Mouse (Mus musculus) brain, embryonic 18.5 days (tissue): ENCODE measurements around the gene Rasgrp2.

ENCODE experiments used
- DNase-seq: peaks from one replicate; pipeline ENCODE4 v3.0.0-alpha.2; 2012; ENCODE audit warnings: low read depth, low spot score

Rasgrp2 gene

DNA sequence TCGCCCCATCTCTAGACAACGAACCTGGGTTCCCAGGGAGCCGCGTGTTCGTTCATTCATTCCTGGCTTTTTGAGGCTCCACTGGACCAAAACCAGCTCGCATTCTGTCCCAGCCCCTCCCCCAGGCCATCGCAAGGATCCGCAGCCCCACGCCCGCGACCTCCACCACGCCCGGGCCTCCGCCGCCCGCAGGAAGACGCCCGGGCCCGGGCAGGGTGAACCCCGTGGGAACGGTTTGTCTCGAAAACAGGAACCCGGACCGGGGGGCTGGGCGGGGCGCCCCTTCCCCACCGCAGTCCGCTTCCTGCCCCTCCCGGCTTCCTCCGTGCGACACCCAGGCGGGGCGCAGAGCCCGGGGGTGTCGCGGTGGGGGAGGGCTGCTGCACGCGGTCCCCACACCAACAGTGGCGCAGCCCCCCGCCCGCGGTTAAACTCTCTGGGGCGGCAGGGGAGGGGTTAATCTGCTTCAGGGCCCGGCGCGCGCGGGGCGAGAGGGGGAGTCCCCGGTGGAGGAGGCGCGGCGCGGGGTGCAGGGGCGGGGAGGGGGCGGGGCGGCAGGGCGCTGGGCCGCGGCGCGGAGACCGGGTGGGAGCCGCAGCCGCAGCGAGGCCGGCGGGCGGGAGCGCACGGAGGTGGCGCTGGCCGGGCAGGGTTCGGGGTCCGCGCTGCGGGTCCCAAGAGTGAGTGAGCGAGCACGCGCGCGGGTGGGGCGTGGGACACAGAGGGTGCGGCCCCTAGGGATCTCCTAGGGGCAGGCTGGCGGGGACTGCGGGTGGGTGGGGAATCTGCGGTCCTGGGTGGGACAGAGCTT lies at the start of gene Rasgrp2:
Rasgrp2 (plus strand) TSS at position 56 of the 811 bp plus-strand sequence.
- DNase-seq: no peak

DNA sequence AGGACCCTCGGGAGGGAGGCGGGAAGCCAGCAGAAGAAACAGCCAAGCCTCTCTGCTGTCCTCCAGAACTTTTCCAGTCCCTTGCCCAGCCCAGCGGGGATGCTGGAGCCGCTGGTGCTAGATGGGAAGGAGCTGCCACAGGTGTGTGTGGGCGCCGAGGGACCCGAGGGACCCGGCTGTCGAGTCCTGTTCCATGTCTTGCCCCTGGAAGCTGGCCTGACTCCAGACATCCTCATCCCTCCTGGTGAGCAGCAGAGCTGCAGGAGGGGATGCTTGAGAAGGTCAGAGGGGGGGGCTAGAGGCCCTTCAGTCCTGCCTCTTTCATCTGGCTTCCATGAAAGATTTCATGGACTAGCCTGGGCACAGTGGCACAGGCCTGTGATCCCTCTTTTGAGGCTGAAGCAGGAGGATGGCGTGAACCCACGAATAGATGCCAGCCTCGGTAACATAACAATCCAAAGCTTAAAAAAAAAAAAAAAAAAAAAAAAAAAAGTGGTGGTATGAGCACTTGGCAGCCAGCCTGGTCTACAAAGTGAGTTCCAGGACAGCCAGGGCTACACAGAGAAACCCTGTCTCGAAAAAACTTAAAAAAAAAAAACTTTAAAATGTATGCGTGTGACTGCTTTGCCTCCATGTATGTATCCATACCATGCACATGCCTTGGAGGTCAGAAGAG lies 47.6 kb upstream of the Rasgrp2 start:
- DNase-seq: no peak

DNA sequence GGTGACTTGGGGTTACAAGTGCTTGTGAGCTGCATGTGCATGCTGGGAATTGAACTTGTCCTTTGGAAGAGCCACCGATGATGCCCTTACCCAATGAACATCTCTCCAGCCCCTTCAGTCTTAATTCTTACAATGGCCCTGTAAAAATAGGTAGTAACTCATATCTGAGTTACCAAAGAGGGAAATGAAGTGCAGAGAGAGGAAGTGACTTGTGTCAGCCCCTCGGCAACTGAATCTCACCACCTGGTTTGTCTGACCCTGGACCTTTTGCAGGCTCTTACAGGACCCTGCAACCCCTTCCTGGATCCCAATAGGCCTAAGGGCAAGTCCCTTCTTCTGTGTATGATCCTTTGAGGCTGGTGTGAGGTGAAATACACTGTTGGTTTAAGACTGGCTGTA lies 47.0 kb upstream of the Rasgrp2 start:
- DNase-seq: no peak

DNA sequence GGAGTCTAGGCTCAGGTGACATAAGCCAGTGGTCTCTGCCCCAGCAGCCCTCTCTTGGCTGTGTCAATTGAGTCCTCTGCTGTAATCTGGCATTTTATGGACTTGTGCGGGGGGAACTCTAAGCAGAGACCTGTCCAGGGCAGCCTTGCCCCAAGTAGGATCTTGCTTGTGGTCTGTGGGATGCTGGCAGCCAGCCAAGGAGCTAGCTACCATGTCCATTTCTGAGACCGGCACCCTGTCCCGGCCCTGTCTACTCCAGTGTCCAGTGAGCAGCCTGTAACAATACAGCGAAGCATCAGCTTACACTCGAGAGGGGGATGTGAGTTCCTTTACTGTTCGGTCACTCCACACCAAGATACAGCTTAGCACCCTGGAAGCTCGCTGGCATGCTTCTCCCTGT lies 45.1 kb upstream of the Rasgrp2 start:
- DNase-seq: no peak

DNA sequence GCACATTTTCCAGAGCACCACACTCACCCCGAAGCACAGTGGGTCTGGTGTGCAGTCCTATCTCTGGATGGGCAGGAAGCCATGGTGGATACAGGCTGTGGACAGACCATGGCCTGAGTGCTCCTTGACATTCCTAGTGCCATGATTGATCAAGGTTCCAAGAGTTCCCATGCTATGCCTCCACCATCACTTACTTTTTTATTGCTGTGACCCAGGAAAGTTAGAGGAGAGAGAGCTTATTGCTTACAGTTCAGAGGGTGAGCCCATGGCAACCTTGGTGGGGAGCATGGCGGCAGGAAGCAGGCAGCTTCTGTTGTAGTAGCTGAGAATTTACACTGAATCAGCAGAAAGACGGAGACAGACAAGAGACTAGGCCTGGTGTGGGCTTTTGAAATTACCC lies 37.8 kb upstream of the Rasgrp2 start:
- no peak for DNase-seq

DNA sequence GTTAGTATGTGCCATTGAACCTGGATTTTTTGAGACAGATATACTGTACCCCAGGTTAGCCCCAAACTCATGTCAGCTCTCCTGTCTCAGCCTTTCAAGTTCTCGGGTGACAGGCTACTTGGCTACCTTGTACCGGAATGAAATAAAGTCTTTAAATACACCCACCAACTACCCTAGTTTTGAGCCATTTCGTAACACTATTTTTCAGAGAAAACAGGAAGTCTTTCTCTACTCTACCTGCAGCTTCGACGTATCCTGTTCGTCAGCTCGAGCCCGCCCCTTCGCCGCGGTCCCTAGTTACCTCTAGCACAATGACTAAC lies 36.1 kb upstream of the Rasgrp2 start:
- DNase-seq: no peak

DNA sequence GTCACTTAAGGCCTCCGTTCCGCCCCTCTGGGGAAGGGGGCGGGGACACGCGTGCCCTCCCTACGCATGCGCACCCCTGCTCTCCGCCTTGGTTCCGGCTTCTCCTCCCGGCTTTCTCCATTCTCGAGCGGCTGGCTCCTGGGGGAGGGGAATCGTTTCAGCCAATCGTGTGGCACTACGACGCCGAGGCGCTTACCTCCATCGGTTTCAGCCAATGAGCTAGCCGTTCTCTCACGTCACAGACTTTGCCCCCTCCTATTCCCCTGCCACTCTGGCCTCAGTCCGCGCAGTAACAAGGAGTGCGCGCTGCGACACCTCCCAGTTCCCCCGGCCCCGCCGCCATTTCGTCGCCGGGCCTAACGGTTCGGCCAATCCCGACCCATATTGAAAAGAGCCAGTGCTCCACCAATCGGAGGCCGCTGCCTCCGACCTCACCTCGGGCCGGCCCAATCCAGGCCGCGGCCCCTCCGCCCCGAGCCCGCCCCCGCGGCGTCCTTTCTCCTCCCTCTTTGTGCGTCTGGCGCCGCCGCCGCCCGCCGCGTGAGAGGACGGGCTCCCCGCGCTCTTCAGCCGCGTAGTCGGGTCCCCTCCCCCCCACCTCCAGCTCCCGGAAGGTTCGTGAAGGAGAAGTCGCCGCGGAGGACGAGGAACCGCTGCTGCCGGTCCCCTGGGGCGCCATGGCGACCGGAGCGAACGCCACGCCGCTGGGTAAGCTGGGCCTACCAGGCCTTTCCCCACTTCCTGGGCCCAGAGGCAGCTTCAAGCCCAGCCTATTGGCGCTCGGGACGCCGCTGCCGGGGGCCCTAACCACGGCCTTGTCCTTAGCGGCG lies 35.5 kb upstream of the Rasgrp2 start, which contains the start of gene Sf1:
Sf1 (plus strand) TSS at position 280 of the 830 bp plus-strand sequence.
- peak; percentile 100 for DNase-seq

DNA sequence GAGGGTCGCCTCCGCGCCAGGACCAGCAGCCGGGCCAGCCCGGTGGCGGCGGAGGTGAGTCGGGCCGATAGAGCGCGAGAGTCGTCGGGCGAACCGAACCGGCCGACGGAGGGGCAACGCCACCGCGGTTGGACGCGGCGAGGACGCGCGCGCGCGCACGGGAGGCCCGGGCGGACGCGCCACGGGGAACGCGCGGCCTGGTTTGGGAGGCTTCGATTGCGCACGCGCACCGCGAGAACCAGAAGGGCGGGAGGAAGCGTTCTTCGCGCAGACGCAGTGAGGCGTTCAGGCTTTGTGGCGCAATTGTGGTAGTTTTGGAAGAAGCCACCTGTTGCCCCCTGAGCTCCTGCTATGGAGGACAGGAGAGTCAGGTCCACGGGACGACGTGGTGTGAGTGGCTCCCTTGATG lies 34.8 kb upstream of the Rasgrp2 start:
- peak; percentile 73 for DNase-seq

DNA sequence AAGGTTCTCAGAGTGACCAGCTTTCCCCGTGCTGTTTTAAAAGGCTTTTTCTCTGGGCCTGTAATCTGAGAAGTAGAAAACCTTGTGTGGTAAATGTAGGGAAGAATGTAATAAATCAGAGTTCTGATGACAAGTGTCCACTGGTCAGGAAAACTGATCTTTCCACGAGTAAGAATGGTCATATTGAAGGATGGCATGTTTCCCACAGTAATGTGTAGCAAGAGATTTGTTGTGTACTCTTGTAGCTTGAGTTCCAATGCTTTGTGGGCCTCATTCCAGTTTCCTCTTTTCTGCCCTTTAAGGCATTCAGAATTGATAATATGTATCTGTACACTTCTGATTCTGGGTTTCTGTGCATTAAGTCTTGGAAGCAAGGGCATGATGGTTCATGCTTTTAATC lies 34.3 kb upstream of the Rasgrp2 start:
- DNase-seq: no peak

DNA sequence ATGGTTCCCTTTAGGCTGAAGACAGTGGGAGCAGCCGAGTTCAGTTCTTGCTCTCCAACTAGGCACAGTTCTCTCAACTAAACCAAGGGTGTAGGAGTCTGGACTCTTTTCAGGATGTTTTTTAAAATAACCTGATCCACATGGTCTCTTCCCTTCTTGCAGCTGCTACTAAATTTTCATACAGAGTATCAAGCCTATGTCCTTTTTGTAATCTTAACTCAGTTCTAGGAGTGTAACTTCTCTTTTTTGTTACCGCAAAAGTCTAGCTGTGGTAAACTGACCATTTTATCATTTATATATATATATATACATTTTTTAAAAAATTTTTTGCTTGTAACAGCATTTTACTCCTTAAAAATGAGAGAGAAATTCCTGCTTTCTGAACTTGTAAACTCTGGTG lies 29.0 kb upstream of the Rasgrp2 start:
- no peak for DNase-seq

DNA sequence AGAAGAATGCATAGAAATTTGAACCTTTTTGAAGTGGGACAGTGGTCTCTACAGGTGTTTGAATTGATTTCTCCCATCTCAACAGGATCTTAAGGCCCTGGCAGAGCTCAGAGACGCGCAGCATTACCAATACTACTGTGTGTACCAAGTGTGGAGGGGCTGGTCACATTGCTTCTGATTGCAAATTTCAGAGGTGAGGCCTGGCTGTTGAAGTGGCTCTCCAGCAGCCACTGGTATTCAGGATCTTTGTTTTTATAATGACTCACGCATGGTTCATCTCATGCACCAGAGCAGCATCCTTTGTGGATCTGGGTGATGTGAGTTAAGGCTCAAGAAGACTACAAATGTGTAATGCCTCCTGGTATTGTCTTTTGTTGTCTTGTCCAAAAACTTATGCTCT lies 26.7 kb upstream of the Rasgrp2 start:
- DNase-seq: no peak

DNA sequence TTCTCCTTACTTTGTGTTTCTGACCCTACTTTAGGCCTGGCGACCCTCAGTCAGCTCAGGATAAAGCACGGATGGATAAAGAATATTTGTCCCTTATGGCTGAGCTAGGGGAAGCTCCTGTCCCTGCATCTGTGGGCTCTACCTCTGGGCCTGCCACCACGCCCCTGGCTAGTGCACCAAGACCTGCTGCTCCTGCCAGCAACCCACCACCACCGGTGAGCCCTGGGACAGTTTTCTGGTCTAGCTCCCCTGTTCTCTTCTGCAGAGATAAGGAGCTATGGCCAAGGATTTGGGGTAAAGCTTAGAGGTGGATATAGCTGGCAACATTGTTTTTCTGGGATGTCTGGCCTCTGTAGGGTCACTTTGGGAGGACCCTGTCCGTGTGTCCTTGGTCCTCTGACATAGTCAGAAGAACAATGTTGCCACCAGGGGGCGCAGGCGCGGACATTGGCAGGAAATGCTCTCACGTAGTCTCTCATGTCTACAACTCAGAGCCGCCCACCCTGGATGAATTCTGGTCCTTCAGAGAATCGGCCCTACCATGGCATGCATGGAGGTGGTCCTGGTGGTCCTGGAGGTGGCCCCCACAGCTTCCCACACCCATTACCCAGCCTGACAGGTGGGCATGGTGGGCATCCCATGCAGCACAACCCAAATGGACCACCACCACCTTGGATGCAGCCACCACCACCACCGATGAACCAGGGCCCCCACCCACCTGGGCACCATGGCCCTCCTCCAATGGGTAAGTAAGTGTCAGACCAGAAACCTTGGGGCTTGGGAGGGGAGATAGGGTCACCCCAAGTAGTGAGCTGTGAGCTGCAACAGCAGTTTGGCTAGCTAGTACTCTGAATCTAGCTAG lies 25.4 kb upstream of the Rasgrp2 start:
- DNase-seq: no peak

DNA sequence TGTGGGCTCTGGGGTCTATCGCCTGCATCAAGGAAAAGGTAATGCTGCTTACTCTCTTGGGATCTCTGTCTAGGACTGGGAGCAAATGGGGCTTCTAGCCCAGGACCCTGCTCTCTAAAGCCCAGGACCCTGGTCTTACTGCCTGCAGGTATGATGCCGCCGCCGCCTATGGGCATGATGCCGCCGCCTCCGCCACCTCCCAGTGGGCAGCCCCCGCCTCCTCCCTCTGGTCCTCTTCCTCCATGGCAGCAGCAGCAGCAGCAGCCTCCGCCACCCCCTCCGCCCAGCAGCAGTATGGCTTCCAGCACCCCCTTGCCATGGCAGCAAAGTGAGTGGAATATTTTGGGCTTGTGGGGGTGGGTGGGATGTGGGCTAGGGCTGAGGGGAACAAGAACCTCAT lies 24.6 kb upstream of the Rasgrp2 start:
- no peak for DNase-seq

DNA sequence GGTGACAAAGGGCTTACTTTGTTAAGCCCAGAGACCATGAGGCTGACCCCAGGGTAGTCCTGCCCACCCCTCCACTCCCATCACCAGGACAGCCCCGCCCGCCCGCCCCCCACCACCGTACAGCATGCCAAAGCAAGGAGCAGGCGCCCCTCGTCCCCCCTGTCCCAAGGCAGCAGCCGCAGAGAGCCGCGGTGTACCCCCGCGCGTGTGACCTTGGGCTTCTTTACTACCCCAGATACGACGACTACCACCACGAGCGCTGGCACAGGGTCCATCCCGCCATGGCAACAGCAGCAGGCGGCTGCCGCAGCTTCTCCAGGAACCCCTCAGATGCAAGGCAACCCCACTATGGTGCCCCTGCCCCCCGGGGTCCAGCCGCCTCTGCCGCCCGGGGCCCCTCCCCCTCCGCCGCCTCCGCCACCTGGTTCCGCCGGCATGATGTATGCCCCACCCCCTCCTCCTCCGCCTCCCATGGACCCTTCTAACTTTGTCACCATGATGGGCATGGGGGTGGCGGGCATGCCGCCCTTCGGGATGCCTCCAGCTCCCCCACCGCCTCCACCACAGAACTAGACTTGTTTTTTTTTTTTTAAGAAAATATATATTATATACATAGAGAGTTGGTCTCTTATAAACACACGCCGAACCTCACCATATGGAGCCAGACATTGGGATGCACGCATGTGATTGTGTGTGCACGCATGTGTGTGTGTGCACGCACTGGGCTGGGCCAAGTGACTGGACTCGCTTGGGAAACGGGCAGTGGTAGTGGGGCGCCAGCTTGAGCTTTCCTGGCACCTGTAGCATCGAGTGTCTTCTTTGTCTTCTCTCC lies 23.5 kb upstream of the Rasgrp2 start:
- DNase-seq: no peak

DNA sequence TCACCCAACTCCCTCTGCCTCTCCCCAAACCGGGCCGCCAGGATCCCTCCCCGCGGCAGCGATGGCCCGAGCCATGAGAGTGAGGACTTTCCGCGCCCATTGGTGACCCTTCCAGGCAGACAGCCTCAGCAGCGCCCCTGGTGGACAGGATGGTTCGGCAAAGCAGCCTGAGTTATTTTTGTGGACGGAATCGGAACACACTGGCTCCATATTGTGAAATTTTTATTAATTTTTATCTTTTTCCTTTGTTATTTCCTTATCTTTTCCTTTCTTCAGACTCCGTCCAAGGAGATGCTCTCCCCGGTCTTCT lies 22.9 kb upstream of the Rasgrp2 start:
- DNase-seq: no peak

DNA sequence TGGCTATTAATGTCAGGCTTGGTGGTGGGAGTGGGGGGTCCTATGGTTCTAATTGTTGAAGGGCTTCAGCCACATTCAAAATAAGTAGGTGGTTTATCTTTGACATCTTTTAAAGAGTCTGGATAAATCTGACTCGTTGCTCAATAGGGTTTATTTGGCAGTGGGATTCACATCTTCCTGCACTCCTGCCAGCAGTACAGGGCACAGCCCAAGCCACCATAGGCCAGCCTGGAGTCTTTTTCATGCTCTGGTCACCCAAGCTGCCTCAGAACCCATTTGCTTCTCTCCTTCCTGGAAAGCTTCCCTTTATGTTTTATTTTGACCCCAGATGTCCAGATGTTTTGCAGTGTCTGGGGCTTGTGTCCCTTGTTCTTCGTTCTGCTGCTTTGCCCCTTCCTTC lies 22.5 kb upstream of the Rasgrp2 start:
- DNase-seq: no peak

DNA sequence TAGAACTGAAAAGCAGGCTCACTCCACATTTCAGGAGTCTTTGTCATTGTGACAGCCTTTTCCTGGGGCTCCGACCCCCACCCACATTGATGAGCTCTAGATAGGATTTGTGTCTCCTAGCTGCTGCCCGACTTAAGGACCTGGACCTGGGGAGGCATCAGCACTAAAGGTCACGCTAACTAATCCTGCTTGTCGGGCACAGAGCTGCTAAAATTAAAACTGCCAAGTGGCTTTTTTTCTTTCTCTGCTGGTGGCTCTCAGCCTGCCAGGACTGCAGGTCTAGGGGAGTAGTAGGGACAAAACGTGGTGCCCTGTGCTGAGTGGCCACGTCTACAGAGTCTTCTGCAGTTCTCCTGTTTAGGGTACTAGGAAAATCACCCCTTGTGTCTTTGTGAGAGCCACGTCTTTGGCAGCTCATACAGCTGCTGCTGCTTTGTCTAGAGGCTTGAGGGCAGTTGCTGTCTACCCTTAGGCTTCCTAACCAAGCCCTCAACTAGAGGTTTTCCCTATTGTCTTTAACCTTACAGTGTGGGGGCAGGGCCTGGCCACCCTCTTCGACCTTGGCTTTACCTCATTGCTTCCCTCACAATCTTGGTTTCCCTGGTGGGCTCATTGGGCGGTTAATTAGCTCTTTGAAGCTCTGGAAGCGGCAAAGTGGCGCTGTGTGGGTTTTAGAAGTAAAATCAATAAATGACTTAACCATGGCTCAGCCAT lies 21.7 kb upstream of the Rasgrp2 start:
- no peak for DNase-seq

DNA sequence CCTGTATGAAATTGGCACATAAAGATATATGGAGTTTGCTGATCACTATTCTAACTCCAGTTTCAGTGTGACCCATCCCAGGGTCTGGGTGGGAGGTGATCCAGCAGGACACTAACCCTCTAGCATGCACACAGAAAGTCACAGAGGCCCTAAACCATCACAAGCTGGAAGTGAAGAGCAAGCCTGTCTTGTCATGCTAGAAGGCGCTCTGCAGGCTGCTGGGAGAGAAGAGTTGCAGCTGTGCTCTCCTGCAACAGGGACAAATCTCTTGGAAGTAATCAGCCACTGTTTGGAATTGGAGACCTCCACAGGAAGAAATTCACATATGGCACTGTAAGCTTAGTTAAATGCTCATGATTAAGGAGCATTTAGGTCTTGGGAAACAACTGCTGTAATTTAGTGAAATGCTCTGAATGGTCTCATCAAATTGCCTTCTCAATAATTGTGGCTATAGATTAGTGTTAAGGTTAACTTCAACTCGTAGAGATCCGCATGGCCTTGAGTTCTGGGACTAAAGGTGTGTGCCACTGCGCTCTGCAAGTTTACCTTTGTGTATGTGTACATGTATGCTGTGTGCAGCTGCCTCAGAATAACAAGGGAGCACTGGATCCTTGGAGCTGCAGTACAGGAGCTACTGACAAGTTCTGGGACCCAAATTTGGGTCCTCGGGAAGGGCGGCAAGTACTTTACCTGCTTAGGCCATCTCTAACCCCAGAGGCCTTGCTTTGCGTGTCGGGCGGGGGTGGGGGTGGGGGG lies 18.6 kb upstream of the Rasgrp2 start:
- DNase-seq: no peak

DNA sequence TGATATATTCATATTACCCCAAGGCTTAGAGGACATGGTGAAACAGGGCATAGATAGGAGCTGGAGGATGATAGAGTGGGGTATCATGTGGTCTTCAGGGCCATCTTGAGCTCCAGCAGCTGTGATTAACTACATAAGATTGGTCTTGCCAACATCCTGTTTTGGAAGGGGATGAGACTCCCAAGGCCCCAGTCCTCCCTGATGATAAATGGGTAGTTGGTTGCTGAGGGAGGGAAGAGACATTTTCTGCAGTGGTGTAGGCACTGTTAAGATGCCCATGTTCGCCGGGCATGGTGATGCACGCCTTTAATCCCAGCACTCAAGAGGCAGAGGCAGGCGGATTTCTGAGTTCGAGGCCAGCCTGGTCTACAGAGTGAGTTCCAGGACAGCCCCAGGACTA lies 17.9 kb upstream of the Rasgrp2 start:
- no peak for DNase-seq
